Mouse (Mus musculus) fat pad, adult 2 months (tissue): Measurements from ENCODE around the gene Ovol3.
"Not testable (repeated sequence)": the region's sequence is repeated elsewhere in the genome, so short reads cannot be mapped to it uniquely, and the experiment has no call there.

ENCODE experiments used
- DNase-seq: peaks from one replicate; pipeline ENCODE4 v3.0.0-alpha.2; 2011; ENCODE audit warnings: low read depth, low spot score; ENCODE audit errors: extremely low read depth

The Ovol3 gene

DNA sequence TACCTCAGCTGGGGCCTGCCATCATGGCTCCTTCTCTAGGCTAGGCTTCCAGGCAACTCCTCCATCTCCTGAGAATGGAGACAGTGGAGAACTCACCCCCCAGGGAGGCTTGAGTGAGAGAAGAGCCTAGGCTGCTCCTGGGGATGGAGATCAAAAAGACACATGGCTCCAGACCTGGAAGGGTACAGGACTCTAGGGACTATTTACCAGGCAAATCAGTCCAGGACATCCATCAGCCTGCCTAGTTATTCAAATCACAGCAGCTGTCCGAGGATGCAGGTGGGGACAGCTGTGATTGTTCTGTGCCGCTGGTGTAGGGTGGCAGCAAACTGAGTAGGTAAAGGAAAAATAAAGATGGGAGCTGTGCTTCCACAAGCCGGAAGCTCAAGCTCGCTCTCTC lies at the start of gene Ovol3:
Gene Ovol3 (minus strand): TSS at position 101 of the 400 bp plus-strand sequence.
- DNase-seq: no peak

DNA sequence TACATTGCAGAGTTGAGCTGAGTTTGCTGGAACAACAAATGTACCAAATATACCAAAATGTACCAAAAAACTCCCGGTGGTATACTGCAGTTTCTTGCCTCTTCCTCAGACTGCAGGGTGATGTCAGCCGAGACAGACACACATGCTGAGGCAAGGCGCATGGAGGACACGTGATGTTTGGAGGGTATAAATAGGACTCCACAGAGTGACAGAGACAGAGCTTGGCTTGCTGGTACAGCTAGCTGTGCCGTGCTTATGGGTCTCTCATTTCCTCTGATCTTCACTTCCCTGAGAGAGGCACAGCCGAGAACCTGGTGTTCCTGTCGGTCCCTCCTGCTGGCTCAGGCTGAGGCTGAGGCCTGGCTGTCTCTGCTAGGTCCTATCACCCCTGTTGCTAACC lies 47.2 kb upstream of the Ovol3 start:
- DNase-seq: no peak

DNA sequence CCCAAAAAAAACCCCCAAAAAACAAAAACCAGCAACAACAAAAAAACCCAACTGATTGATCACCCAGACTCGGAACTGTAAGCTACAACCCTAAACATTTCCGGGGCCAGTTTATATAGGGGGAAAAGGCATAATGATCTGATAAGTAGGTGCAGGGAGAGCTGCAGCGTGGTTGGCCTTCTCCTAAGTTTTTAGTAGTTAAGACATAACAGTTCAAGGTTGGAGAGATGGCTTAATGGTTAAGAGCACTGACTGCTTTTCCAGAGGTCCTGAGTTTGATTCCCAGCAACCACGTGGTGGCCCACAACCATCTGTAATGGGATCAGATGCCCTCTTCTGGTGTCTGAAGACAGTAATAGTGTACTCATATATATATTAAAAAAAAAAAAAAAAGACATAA lies 46.0 kb upstream of the Ovol3 start:
- no peak for DNase-seq

DNA sequence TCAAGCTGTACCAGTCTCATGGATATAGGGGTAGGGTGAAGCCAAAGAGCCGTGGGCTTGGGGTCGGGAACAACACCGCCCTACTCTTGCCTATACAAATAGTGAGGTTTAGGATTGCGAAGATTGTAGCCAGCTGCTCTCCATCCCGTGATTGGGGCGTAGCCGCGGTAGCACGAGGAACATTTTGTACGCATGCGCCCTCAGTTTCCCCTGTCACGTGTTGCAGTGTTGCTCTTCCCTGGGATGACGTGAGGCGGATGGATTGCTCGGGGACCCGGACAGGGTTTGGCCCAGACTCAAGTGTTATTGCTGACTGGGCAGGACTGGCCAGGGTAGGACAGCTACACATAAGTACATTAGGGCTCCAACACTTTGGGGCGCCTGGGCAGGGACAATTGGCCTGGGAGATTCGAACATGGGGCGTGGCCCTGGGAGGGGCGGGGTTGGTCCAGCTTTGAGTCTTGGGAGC lies 45.2 kb upstream of the Ovol3 start:
- DNase-seq: peak; percentile 19

DNA sequence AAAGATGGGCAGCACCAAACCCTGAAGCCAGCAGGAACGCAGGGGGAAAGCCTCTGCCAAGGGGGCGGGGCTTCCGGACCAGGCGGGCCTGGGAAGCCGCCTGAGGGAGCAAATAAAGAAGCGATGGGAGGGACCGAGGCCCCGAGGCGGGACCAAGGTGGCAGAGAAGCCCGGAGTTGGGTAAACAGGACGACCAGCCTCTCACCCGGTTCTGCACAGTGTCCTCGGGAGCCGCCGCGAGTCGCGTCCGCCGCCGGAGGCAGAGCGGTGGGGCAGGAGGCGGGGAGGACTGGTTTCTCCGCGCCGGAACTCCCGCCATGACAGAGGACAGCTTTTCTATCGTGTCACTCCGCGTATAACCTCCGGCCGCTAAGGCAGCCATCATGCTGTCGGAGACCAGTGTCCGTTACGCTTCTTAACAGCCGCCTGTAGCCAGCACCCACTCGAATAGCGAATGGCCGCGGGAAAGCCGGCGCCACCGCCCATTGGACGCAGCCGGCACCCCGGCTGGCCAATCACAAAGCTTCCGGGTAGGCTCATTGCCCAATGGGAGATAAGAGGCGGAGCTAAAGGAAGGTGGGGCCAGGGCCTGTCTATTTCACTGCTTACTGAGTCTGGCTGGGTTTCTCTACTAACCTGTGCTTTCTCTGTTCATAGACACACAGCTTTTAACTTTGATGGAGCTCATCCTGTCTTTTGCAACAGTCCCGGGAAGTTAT lies 44.6 kb upstream of the Ovol3 start, which contains the start of the genes Thap8 and Wdr62:
Gene Thap8 (plus strand): TSS at position 144 of the 719 bp plus-strand sequence.
Gene Wdr62 (minus strand): TSS at position 469 of the 719 bp plus-strand sequence.
- peak; percentile 25 for DNase-seq

DNA sequence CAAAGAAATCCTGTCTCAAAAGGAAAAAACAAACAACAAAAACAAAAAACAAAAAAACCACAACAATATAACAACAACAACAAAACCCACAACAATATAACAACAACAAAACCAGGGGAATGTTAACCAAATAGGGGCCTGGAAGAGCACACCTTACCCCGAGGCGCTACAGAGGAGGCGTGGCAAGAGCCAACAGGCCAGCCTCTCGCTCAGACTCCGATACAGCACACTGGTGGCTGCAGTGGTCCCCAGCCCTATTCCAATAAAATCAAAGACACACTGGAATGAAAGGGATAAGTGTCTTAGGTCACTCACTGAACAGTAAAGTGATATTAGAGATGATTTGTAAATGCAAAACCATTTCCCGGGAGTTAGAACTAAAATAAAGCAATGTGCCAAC lies 44.0 kb upstream of the Ovol3 start:
- no peak for DNase-seq

DNA sequence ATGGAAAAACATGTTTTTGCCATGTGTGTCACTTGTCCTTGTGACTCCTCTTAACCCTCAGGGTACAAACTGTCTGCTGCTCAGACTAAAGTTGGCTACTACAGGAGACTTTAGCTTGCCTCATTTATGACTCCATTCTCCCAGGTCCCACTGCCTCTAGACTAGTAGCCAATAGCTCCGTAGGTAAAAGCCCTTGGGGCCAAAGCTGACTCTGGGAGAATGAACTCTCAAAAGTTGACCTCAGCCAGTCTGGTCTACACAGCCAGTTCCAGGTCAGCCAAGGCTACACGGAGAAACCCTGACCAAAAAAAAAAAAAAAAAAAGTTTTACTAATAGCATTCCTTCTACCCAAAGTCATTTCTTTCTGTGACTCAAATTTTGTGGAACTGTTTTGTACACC lies 43.4 kb upstream of the Ovol3 start:
- no peak for DNase-seq

DNA sequence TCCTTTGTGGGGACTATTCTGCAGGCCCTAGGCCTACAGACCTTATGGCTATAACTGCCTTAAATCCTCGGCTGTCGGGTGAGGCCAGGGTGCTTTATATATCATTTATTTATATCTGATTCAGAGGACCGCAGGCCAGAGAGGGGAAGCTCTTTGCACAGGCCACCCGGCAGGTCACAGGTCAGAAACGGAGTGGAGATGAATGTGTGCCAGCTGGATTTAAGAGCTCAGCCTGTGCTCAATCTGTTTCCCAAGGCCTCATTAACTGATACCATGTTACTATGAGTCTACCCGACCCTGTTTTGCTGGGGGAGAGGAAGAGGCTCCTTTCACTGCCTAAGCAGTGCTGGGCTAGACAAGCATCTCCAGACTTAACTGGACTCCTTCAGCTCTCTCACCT lies 38.9 kb upstream of the Ovol3 start:
- no peak for DNase-seq

DNA sequence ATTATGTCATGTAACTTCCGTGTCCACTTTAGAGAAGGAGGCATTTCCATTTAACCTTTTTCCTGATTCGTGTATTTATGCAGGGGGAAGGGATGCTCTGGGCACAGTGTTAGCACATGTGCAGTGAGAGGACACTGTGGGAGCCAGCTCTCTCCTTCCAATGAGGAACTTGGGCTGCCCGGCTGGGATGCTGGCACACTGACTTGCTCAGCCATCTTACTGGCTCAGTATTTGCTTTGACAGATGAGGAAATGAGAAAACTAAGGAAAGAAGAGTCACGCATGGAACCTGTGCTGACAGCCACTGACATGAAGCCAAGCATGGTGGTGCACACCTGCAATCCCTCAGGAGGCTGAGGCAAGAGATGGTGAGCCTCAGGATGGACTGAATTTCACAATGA lies 34.1 kb upstream of the Ovol3 start:
- no peak for DNase-seq

DNA sequence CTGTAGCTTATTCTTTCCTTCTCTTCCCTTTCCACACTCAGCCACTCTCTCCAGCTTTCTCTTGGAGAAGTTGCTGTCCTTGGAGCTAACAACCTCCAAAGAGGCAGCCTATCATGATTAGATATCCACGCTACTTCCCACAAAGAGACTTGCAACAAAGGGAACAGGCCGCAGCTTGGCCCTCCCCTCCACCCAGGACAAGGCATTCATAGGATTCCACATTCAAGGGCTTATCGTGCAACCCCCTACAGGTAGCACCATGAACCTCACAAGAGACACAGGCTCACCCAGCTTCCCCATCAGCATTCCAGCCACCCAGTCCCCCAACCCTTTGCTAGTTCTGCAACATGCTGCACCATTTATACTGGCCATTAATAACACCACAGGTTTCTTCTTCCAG lies 31.3 kb upstream of the Ovol3 start:
- no peak for DNase-seq

DNA sequence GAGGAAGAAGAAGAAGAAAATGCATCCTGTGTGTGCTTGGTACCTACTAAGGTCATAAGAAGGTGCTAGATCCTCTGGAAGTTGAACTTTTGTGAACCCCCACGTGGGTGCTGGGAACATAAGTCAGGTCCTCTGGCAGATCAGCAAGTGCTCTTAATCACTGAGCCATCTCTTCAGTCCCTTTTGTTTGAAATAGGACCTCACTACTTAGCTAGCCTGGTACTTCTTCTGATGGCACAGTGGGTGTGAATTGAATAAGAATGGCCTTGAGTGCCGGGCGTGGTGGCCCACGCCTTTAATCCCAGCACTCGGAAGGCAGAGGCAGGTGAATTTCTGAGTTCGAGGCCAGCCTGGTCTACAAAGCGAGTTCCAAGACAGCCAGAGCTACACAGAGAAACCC lies 30.4 kb upstream of the Ovol3 start:
- DNase-seq: no peak

DNA sequence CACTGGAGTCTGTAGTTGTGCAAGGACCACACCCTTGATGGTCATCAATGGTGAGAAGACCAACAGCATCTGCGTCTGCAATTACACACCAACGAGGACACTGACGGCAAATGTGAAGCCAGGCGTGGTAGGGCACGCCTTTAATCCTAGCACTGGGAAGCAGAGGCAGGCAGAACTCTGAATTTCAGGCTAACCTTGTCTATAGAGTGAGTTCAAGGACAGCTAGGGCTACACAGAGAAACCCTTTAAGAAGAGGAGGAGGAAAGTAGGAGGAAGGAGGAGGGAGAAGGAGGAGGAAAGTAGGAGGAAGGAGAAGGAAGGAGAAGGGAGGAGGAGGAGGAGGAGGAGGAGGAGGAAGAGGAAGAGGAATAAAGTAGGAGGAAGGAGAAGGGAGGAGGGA lies 30.0 kb upstream of the Ovol3 start:
- no peak for DNase-seq

DNA sequence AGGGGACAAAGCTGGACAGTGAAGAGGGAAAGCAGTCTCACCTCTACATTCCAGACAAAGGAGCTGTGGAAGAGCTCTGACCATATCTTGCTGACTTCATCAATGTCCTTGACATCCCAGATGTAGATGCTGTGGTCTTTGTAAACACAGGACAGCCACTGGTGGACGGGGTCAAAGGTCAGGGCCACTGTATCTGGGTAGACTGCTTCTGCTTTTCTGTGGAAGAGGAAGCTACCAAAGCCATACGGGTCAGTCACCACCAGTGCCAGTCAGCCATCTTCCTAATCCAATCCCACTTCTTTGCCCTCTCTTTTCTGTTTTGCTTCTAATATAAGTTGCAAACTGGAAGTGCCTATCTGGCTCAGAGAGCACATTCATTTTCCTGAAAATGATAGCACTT lies 29.5 kb upstream of the Ovol3 start:
- no peak for DNase-seq

DNA sequence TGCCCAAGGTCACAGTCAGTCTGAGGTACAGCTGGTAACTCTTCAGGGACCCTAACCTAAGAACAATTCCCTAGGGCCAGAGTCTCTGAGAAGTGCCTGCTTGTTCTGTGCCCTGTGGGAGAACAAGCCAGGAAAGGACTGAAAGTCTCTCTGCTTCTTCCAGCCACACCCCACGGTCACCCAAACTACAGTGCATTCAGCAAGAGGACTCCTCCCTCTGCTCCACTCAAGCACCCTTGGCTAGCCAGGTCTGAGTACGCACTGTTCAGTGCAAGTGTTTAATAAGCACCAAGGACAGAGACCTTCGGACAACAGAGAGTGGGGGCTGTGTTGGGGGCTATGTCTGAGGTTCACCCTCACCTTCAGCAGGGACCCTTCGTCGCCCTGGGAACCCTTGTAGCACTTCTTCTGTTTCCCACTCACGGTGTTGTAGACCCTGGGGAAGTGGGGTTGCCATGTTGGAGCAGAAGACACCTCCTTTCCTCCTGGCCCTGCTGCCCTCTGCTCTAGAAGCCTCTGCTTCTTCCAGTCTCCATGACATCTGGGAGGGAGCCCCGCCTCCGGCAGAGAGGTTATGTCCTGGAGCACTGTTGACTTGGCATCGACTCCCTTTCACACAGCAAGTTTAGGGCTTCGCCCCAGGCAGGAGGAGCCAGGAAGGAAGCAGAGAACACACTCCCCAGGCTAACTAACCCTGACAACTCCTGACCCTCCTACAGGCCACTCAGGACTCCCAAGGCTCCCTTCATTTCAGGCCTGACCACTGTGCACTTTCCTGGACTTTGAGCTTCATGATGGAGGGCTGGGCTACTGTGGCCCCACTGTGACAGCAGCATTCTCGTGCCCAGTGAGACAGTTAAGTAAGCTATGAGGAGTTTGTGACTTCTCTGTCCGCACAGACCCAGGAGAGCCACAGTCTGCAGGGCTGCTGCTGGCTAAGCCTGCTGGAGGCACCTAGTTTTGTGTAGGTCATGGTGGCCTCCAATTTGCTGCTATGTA lies 16.7 kb upstream of the Ovol3 start:
- DNase-seq: no peak

DNA sequence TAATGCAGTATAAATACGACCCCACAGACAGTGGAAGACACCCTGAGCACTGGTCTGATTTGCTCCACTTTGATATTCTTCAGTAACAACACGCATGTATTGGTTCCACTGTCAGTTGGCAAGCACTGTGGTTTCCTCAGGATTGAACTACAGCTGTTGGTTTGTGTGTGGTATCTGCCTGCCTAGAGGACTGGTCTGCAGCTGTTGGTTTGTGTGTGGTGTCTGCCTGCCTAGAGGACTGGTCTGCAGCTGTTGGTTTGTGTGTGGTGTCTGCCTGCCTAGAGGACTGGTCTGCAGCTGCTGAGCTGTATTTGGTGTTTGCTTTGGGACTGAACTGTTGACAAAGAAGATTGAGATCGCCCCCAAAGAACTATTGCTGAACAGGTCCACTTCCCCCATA lies 1.8 kb upstream of the Ovol3 start:
- not testable (repeated sequence) for DNase-seq

DNA sequence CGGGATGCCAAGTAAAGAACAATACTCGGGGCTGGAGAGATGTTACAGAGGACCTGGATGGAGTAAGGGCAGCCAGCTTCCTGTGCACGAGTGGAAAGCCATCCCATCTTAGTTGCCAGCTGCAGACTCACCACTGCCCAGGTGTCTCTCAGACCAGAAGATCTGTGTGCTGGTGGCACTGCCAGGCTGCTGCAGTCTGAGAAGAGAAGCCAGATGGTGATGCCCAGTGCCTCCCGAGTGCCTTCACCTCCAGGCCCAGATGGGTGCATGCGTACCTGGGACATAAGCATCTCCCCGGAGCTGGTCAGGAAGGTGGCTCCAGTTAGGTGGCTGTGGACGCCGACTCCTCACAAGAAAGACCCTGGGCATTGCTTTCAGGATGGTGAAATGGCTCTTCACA lies 434 bp downstream of the Ovol3 start:
- no peak for DNase-seq

DNA sequence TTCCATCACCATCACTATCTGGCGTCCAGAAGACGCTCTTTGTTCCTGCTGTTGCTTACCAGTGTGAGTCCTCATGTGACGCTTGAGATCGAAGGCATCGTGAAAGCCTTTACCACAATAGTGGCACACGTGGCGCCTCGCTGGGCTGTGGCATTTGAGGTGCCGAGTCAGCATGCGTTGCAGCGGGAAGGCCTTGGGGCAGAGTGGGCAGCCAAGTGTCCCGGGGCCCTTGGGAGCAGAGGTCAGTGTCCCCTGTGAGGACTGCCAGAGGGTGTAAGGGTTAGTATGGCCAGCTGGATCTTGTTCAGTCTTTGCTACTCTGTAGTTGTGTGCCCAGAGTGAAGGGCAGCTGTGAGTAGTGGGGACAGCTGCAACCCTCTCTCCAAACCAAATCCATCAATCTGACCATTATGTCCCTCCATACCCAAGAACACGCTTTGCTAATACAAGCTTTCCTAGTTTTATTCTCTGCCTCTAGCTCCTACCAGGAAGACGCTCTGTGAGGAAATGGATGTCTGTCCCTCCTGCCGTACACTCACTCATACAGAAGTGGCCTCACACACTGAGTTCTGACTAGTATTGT lies 1.2 kb downstream of the Ovol3 start:
- DNase-seq: no peak

DNA sequence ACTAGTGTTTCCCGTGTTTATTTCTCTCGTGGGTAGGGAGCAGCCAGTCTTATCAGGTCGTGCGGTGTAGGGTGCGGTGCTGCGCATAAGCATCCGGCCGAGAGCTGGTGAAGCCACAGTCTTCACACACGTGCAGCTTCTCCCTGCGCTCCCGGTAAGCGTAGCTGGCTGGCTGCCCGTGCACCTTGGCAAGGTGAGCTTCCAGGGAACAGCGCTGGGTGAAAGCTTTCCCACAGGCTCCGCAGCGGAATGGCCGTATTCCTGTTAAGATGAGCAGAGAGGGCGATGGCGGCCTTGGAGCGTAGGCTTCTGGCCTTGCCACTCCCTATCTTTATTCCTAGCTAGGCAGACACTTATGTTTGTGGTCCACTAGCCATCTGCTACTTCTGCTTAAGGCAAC lies 2.1 kb downstream of the Ovol3 start:
- no peak for DNase-seq

DNA sequence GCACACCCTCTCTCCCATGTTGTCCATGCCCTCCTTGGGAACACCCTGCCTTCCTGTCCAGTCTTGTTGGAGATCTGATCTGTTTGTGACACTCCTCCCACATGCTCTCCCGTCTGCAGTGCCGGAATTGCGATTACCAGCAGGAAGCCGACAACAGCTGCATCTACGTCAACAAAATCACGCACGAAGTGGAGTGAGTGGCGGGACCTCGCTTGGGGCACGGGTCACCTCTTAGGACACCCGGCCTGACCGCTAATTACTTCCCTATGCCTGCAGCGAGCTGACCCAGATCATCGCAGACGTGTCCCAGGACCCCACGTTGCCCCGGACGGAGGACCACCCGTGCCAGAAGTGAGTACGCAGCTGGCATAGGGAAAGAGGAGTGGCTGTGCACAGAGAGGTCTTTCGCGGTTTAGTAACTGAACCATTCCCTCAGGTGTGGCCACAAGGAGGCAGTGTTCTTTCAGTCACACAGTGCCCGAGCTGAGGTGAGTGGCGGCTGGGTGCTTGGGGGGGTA lies 2.8 kb downstream of the Ovol3 start:
- DNase-seq: no peak

DNA sequence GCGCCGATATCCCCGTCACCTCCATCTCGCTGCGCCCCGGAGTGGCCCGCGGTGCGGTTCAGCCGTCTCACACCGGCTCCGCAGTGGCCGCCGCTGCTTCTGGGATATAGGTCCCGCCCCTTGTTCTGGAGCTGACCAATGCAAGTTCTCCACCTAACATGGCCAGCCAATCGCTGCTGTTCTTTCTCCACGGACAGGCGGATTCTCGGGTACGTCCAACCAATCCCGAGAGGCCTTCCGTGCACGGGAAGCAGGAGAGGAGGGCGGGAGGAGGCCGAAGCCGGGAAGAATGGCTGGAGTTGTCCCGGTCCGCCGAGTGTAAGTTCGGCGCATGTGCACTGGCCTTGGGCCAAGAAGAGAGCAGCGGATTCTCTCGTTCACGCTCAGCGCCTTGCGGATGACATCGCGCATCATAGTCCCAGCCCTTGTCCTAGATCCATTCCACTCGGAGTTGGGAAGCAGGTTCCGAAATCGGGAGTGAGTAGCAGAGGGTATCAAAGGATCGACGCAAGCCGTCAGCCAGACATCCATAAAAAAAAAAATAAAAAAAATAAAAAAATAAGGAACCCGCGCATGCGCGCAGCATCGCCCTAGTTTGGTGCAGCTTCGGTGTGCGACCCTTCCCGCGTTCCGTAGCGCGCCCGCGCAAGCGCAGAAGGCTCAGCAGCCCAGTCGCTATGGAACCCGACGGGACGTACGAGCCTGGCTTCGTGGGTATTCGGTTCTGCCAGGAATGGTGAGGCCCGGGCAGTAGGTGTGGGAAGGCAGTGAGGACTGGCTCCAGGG lies 3.7 kb downstream of the Ovol3 start, which contains the start of the genes Polr2i and Tbcb:
Gene Polr2i (plus strand): TSS at position 280 of the 786 bp plus-strand sequence.
Gene Tbcb (minus strand): TSS at position 604 of the 786 bp plus-strand sequence.
- peak; percentile 94 for DNase-seq
